Mouse (Mus musculus) bone marrow, adult 2 months (tissue): ENCODE data around the gene Nin. TPM values are rescaled to one million over a fixed set of nuclear protein-coding genes. Genes with fewer than 3 reads are reported as not detected.

Source experiments
- H3K27ac ChIP-seq: fragments of 200-500 bp; 2 replicates; pipeline ENCODE4 v1.5.1; 2012; ENCODE audit warnings: low read depth, mild to moderate bottlenecking, control low read depth, inconsistent platforms, low read length; ENCODE audit not compliant: control insufficient read depth, poor library complexity, insufficient read depth
- H3K4me1 ChIP-seq: fragments of 200-500 bp; 2 replicates; pipeline ENCODE4 v1.6.1; 2011; ENCODE audit warnings: low read length; ENCODE audit not compliant: control insufficient read depth, insufficient read depth
- H3K4me3 ChIP-seq: fragments of 200-500 bp; replicated peaks from 2 replicates; pipeline ENCODE3; 2011; ENCODE audit warnings: mild to moderate bottlenecking, low read depth, low read length, control low read depth; ENCODE audit not compliant: control insufficient read depth
- CTCF ChIP-seq: fragments of 200-500 bp; IDR thresholded peaks from 2 replicates; pipeline ENCODE4 v1.5.1; 2011; ENCODE audit warnings: low read length, control low read depth; ENCODE audit not compliant: control insufficient read depth, insufficient read depth
- POLR2A ChIP-seq: fragments of 200-500 bp; IDR thresholded peaks from 2 replicates; pipeline ENCODE4 v1.6.1; 2011; ENCODE audit warnings: low read depth, mild to moderate bottlenecking, control low read depth, low read length, borderline replicate concordance; ENCODE audit not compliant: control insufficient read depth
- WGBS: fragments of 180-500 bp; shearing (Covaris S2); methylation state at CpG from one replicate; pipeline ENCODE4 v1.1.7; 2018; 5-methylcytosine and 5-hydroxymethylcytosine counted together
- polyA plus RNA-seq: library from polyadenylated mRNA; stranded (reverse); fragments of >200 nt; gene quantifications from 2 replicates; pipeline ENCODE4 v1.2.4, GENCODE M21; 2011; ENCODE audit warnings: low replicate concordance; ENCODE audit not compliant: missing spikeins, insufficient read depth, insufficient read length

Gene Nin
- polyA plus RNA-seq, 1 experiment: 28.5 TPM

DNA sequence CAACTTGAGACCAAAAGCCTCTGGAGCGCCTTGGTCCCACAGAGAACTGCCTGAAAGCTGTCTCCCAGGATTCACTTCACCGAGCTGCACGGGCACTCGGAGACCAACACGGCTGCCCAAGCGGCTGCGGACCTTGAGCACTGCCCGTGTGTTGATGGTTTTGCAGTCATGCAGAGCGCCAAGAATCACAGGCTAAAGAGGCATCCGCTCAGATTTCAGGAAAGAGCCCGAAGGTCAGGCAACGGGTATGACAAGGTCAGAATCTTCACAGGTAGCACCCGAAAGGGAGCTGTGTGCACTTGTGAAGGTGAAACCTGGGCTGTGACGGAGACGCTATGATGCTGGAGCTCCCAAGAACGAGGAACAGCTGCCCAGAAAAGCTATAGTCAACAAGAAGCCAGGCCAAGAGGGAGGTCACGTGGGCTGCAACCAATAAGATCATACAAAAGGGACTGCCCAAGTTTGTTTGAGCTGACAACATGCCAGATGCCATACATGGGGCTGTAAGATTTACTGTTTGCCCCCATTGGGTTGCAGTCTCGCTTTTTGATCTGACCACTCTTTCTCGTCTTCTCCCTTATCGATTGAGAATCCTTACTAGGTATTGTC, 21.2 kb upstream of the Nin start:
- Histone ChIP-seq H3K27ac (no peak overlapping the region), H3K4me3 (no peak overlapping the region), H3K4me1 (no peaks in the 10 kb centered on the region; the same call in none of the 2 replicates)
- TF ChIP-seq POLR2A (no peak), CTCF (no peak)
- 92% methylated on average over 20 of the region's 20 CpGs for whole genome bisulfite sequencing

GRCm38 (mm10) chr12:70131042-70131675, 17.6 kb upstream of the Nin start:
- Histone ChIP-seq H3K27ac (no peak overlapping the region), H3K4me3 (no peak overlapping the region), H3K4me1 (no peaks in the 10 kb centered on the region; the same call in 1 of the 2 replicates)
- WGBS: 54% methylated on average over 20 of the region's 20 CpGs
- TF ChIP-seq CTCF (no peak), POLR2A (no peak)

GRCm38 (mm10) chr12:70129105-70129504, 15.6 kb upstream of the Nin start:
- 23% methylated on average over 5 of the region's 5 CpGs for WGBS
- H3K4me3 ChIP-seq: no peak overlapping the region

GRCm38 (mm10) chr12:70126626-70127025, 13.1 kb upstream of the Nin start:
- H3K4me1 ChIP-seq: no peaks in the 10 kb centered on the region; the same call in 1 of the 2 replicates
- no peak overlapping the region for H3K4me3 ChIP-seq
- 84% methylated on average over 4 of the region's 4 CpGs for WGBS
- no peak overlapping the region for H3K27ac ChIP-seq
- TF ChIP-seq CTCF (no peak), POLR2A (no peak)

More at GRCm38 (mm10) chr12:70129105-70129504, 15.6 kb upstream of the Nin start:
- Histone ChIP-seq H3K4me1 (no peaks in the 10 kb centered on the region), H3K27ac (no peak overlapping the region)
- TF ChIP-seq CTCF: peak; percentile 10; the same call in 1 of the 2 replicates
- TF ChIP-seq POLR2A: no peak

GRCm38 (mm10) chr12:70119552-70119951, 6.0 kb upstream of the Nin start:
- TF ChIP-seq CTCF (no peak), POLR2A (no peak)
- H3K4me3 ChIP-seq: no peak overlapping the region
- no peak overlapping the region for H3K27ac ChIP-seq
- WGBS: 13% methylated on average over 2 of the region's 2 CpGs
- peaks cover 3% of the 10 kb centered on the region for H3K4me1 ChIP-seq

DNA sequence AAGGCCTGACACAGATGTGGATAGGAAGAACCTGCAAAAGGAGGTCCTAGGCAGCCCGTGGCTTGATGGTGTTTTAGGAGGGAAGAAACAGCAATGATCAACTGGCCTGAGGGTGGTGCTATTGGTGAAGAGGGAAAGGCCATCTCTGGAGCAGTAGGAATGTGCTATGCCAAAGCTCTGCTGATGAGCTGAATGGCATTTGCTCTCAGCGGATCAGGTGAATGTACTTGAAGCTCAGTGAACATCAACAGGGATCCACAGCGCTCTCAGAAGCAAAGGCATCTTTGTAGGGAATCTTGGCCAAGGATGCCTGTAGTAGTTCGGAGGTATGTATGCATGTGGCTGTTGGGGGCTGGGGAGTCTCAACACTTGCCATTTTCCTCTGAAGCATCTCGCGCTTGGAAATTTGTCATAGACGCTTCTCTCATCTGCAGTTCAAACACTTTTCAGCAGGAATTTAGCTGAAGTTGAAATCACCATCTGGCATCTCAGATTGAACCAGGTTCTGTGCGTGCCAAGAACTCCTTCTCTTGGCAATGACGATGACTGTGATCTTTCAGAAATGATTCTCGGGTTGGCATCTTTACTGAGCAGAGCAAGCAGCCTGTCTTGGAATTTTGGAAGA, 5.3 kb upstream of the Nin start:
- WGBS: 78% methylated on average over 10 of the region's 10 CpGs

DNA sequence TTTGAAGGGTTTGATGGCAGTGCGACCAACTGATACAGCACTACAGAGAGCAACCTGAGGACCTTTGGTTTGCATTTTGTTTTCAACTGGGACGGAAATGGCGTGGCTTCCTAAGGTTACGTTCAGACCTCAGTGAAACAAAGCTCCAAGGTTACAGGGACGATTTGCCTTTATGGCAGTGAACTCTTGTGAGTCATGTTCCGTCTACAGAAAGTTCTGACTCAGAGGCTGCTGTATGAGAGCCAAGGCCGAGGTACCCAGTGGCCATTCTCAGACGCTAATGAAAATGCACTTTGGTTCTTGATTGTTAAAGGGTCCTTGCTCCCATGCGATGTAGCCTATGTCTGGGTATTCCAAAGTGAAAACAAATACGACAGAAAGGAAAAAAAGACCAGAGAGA, 3.6 kb upstream of the Nin start:
- peaks cover 3% of the 10 kb centered on the region for H3K4me1 ChIP-seq
- 79% methylated on average over 10 of the region's 10 CpGs for WGBS
- TF ChIP-seq CTCF (no peak), POLR2A (no peak)

More for the DNA sequence above, 5.3 kb upstream of the Nin start:
- H3K4me3 ChIP-seq: no peak overlapping the region
- H3K27ac ChIP-seq: no peak overlapping the region
- TF ChIP-seq POLR2A (no peak), CTCF (no peak)
- peaks cover 3% of the 10 kb centered on the region for H3K4me1 ChIP-seq

GRCm38 (mm10) chr12:70112090-70112383, 1.5 kb downstream of the Nin start:
- 5% methylated on average over 16 of the region's 16 CpGs for WGBS
- peak overlapping the region; percentile 98 for H3K27ac ChIP-seq
- H3K4me1 ChIP-seq: peaks cover 4% of the 10 kb centered on the region
- H3K4me3 ChIP-seq: peak overlapping the region; percentile 69
- TF ChIP-seq CTCF (no peak), POLR2A (no peak)

More for the DNA sequence above, 3.6 kb upstream of the Nin start:
- Histone ChIP-seq H3K4me3 (no peak overlapping the region), H3K27ac (no peak overlapping the region)

DNA sequence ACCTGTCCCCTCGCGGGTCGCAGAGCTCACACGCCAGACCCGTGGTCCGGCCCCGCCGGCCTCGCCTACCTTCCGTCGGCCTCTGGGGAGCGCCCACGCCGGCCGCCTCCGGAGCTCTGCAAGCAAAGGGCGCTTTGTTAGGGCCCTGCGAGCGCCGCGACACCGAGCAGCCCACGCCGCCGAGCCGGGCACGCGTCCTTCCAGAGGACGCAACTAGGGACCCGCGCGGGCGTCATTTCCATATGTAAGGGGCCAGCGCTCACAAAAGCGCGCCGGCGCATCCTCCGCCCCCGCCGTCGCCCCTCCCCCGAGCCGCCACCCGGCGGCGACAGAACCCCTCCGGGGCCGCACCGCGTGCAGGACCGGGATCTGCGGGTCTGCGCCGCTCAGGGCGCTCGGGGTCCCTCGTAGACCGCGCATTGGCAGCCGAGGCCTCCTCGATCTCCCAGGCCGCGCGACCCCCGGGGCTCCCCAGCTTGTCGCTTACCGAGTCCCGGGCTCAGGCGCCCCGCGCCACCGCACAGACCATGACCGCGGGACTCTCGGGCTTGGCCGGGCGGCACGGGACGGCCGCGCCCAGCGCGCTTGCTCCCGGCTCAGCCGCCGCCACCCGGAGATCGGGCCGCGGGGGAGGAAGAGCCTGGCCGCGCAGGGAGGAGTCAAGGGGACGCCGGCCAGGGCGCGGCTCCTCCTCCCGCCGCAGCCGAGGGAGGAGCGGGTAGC, 2.0 kb downstream of the Nin start:
- TF ChIP-seq CTCF: no peak
- TF ChIP-seq POLR2A: peak; percentile 56; the same call in 1 of the 2 replicates
- H3K27ac ChIP-seq: peak overlapping the region; percentile 98
- peak overlapping the region; percentile 88 for H3K4me3 ChIP-seq
- under 1% methylated on average over 101 of the region's 101 CpGs for WGBS
- peaks cover 6% of the 10 kb centered on the region for H3K4me1 ChIP-seq
